Mouse (Mus musculus): ENCODE measurements around the gene Tradd.

Tradd gene

GRCm38 (mm10) chr8:105270101-105270915 is 5.9 kb upstream of the Tradd start:
- DNase-seq (ENCODE audit: low read depth, low spot score) = no peak

GRCm38 (mm10) chr8:105269461-105269947 is 5.1 kb upstream of the Tradd start, which contains the start of gene Hsf4:
Hsf4 (plus strand) TSS chr8:105269801.
- no peak for DNase-seq (ENCODE audit: low read depth, low spot score)

- no peak for DNase-seq (ENCODE audit: low read depth, low spot score)
These were observed 4.7 kb upstream of the Tradd start for GRCm38 (mm10) chr8:105269075-105269458.

GRCm38 (mm10) chr8:105268342-105269074 is 4.1 kb upstream of the Tradd start:
- peak; percentile 86 for DNase-seq (ENCODE audit: low read depth, low spot score)

- DNase-seq (ENCODE audit: low read depth, low spot score) = no peak
These were observed 2.4 kb upstream of the Tradd start for GRCm38 (mm10) chr8:105266775-105267174.

- no peak for DNase-seq (ENCODE audit: low read depth, low spot score)
These were observed 719 bp upstream of the Tradd start for GRCm38 (mm10) chr8:105265128-105265527.

GRCm38 (mm10) chr8:105263244-105263912 is 1.0 kb downstream of the Tradd start:
- no peak for DNase-seq (ENCODE audit: low read depth, low spot score)

- no peak for DNase-seq (ENCODE audit: low read depth, low spot score)
These were observed 3.0 kb downstream of the Tradd start for GRCm38 (mm10) chr8:105261326-105261980.

- DNase-seq (ENCODE audit: low read depth, low spot score) = no peak
These were observed 3.9 kb downstream of the Tradd start for GRCm38 (mm10) chr8:105260371-105261099.

GRCm38 (mm10) chr8:105259721-105260320 is 4.6 kb downstream of the Tradd start:
- peak; percentile 90 for DNase-seq (ENCODE audit: low read depth, low spot score)

- DNase-seq (ENCODE audit: low read depth, low spot score) = no peak
These were observed 5.3 kb downstream of the Tradd start for GRCm38 (mm10) chr8:105258911-105259720.

GRCm38 (mm10) chr8:105257318-105258114 is 6.9 kb downstream of the Tradd start:
- no peak for DNase-seq (ENCODE audit: low read depth, low spot score)

GRCm38 (mm10) chr8:105254966-105255350 is 9.5 kb downstream of the Tradd start, which contains the start of gene B3gnt9:
B3gnt9 (minus strand) TSS chr8:105255153.
- peak; percentile 56 for DNase-seq (ENCODE audit: low read depth, low spot score)

- DNase-seq (ENCODE audit: low read depth, low spot score) = peak; percentile 90
These were observed 10.1 kb downstream of the Tradd start for GRCm38 (mm10) chr8:105254152-105254965.

GRCm38 (mm10) chr8:105253766-105254151 is 10.7 kb downstream of the Tradd start:
- DNase-seq (ENCODE audit: low read depth, low spot score) = no peak

- no peak for DNase-seq (ENCODE audit: low read depth, low spot score)
These were observed 11.5 kb downstream of the Tradd start for GRCm38 (mm10) chr8:105252680-105253537.

GRCm38 (mm10) chr8:105251954-105252353 is 12.5 kb downstream of the Tradd start:
- DNase-seq (ENCODE audit: low read depth, low spot score) = no peak

Data from mesoderm, embryonic 11.5 days (tissue).